Mouse (Mus musculus): ENCODE data around the gene Rsu1. TPM values are rescaled to one million over a fixed set of nuclear protein-coding genes. Genes with fewer than 3 reads are reported as not detected.
A peak's percentile ranks its signal among the peaks of the same experiment; 100 is the strongest.

Gene Rsu1
- polyA plus RNA-seq, 1 experiment: 81.5 TPM

GRCm38 (mm10) chr2:13129337-13129736 lies 141.9 kb downstream of the Rsu1 start:
- no peak overlapping the region for H3K4me2 ChIP-seq (ENCODE audit: low read depth)
- H3K27me3 ChIP-seq (ENCODE audit: control insufficient read depth, insufficient read depth, insufficient read length): no peaks in the 10 kb centered on the region
- TF ChIP-seq TCF3 (IDR thresholded peaks at IDR 0.05; ENCODE audit: insufficient read length, low read depth) (no peak), REST (IDR thresholded peaks at IDR 0.05; ENCODE audit: insufficient read depth, insufficient read length) (no peak)
- H3ac ChIP-seq (ENCODE audit: control insufficient read depth, insufficient read length): no peak overlapping the region
- no peaks in the 10 kb centered on the region for H3K79me2 ChIP-seq (ENCODE audit: control insufficient read depth, insufficient read depth)
- H3K4me3 ChIP-seq: no peak overlapping the region
- H3K36me3 ChIP-seq (ENCODE audit: control insufficient read depth, insufficient read depth): no peaks in the 10 kb centered on the region

- Histone ChIP-seq H3K4me3 (no peak overlapping the region), H3K36me3 (ENCODE audit: control insufficient read depth, insufficient read depth) (no peaks in the 10 kb centered on the region), H3K79me2 (ENCODE audit: control insufficient read depth, insufficient read depth) (no peaks in the 10 kb centered on the region), H3K27me3 (ENCODE audit: control insufficient read depth, insufficient read depth, insufficient read length) (no peaks in the 10 kb centered on the region), H3ac (ENCODE audit: control insufficient read depth, insufficient read length) (no peak overlapping the region), H3K4me2 (ENCODE audit: low read depth) (no peak overlapping the region)
- TF ChIP-seq USF1 (IDR thresholded peaks at IDR 0.05; ENCODE audit: low read depth) (no peak), POLR2AphosphoS2 (IDR thresholded peaks at IDR 0.05; ENCODE audit: insufficient read length, low read depth) (no peak), POLR2A (IDR thresholded peaks at IDR 0.05; ENCODE audit: insufficient read length, low read depth) (no peak), SRF (IDR thresholded peaks at IDR 0.05; ENCODE audit: control insufficient read depth, insufficient read length, low read depth) (no peak), MAX (IDR thresholded peaks at IDR 0.05; ENCODE audit: low read depth) (no peak), CEBPB (IDR thresholded peaks at IDR 0.05; ENCODE audit: insufficient read depth, poor library complexity, severe bottlenecking) (no peak), MYOG (IDR thresholded peaks at IDR 0.05; ENCODE audit: control insufficient read depth in 1 of 3, insufficient read depth in 1 of 3, insufficient read length in 2 of 3, low read depth in 2 of 3) (no peak)
These were observed 150.8 kb downstream of the Rsu1 start for GRCm38 (mm10) chr2:13120461-13120860.

GRCm38 (mm10) chr2:13117896-13118295 lies 153.3 kb downstream of the Rsu1 start:
- Histone ChIP-seq H3K79me2 (ENCODE audit: control insufficient read depth, insufficient read depth) (no peaks in the 10 kb centered on the region), H3K4me2 (ENCODE audit: low read depth) (no peak overlapping the region), H3K4me3 (no peak overlapping the region), H3K36me3 (ENCODE audit: control insufficient read depth, insufficient read depth) (no peaks in the 10 kb centered on the region), H3K27me3 (ENCODE audit: control insufficient read depth, insufficient read depth, insufficient read length) (no peaks in the 10 kb centered on the region), H3ac (ENCODE audit: control insufficient read depth, insufficient read length) (no peak overlapping the region)
- TF ChIP-seq CEBPB (IDR thresholded peaks at IDR 0.05; ENCODE audit: insufficient read depth, poor library complexity, severe bottlenecking): no peak
- TF ChIP-seq MAX (IDR thresholded peaks at IDR 0.05; ENCODE audit: low read depth): no peak

- Histone ChIP-seq H3K4me2 (ENCODE audit: low read depth) (no peak overlapping the region), H3K27me3 (ENCODE audit: control insufficient read depth, insufficient read depth, insufficient read length) (no peaks in the 10 kb centered on the region), H3K4me3 (no peak overlapping the region), H3K79me2 (ENCODE audit: control insufficient read depth, insufficient read depth) (no peaks in the 10 kb centered on the region), H3K36me3 (ENCODE audit: control insufficient read depth, insufficient read depth) (no peaks in the 10 kb centered on the region), H3ac (ENCODE audit: control insufficient read depth, insufficient read length) (no peak overlapping the region)
- TF ChIP-seq USF1 (IDR thresholded peaks at IDR 0.05; ENCODE audit: low read depth) (no peak), TCF12 (IDR thresholded peaks at IDR 0.05; ENCODE audit: insufficient read depth, poor library complexity, severe bottlenecking) (no peak), SRF (IDR thresholded peaks at IDR 0.05; ENCODE audit: control insufficient read depth, insufficient read length, low read depth) (no peak), E2F4 (IDR thresholded peaks at IDR 0.05; ENCODE audit: insufficient read depth) (no peak), POLR2AphosphoS2 (IDR thresholded peaks at IDR 0.05; ENCODE audit: insufficient read length, low read depth) (no peak)
These were observed 164.7 kb downstream of the Rsu1 start for GRCm38 (mm10) chr2:13106531-13106930.

- Histone ChIP-seq H3K79me2 (ENCODE audit: control insufficient read depth, insufficient read depth) (no peaks in the 10 kb centered on the region), H3K36me3 (ENCODE audit: control insufficient read depth, insufficient read depth) (no peaks in the 10 kb centered on the region), H3K4me2 (ENCODE audit: low read depth) (no peak overlapping the region), H3K27me3 (ENCODE audit: control insufficient read depth, insufficient read depth, insufficient read length) (no peaks in the 10 kb centered on the region), H3K4me3 (no peak overlapping the region), H3ac (ENCODE audit: control insufficient read depth, insufficient read length) (no peak overlapping the region)
- TF ChIP-seq REST (IDR thresholded peaks at IDR 0.05; ENCODE audit: insufficient read depth, insufficient read length): no peak
- no peak for TF ChIP-seq TCF12 (IDR thresholded peaks at IDR 0.05; ENCODE audit: insufficient read depth, poor library complexity, severe bottlenecking)
- TF ChIP-seq SRF (IDR thresholded peaks at IDR 0.05; ENCODE audit: control insufficient read depth, insufficient read length, low read depth): no peak
- TF ChIP-seq TCF3 (IDR thresholded peaks at IDR 0.05; ENCODE audit: insufficient read length, low read depth): no peak
- TF ChIP-seq MYOD1 (IDR thresholded peaks at IDR 0.05; ENCODE audit: control insufficient read depth in 1 of 3, insufficient read length in 2 of 3, low read depth in 2 of 3): no peak
- no peak for TF ChIP-seq E2F4 (IDR thresholded peaks at IDR 0.05; ENCODE audit: insufficient read depth)
- no peak for TF ChIP-seq MYOG (IDR thresholded peaks at IDR 0.05; ENCODE audit: control insufficient read depth in 1 of 3, insufficient read depth in 1 of 3, insufficient read length in 2 of 3, low read depth in 2 of 3)
- no peak for TF ChIP-seq CEBPB (IDR thresholded peaks at IDR 0.05; ENCODE audit: insufficient read depth, poor library complexity, severe bottlenecking)
- TF ChIP-seq MAX (IDR thresholded peaks at IDR 0.05; ENCODE audit: low read depth): no peak
- no peak for TF ChIP-seq POLR2AphosphoS2 (IDR thresholded peaks at IDR 0.05; ENCODE audit: insufficient read length, low read depth)
- TF ChIP-seq POLR2A (IDR thresholded peaks at IDR 0.05; ENCODE audit: insufficient read length, low read depth): no peak
- no peak for TF ChIP-seq USF1 (IDR thresholded peaks at IDR 0.05; ENCODE audit: low read depth)
These were observed 166.8 kb downstream of the Rsu1 start for GRCm38 (mm10) chr2:13104388-13104787.

GRCm38 (mm10) chr2:13103797-13104200 lies 167.4 kb downstream of the Rsu1 start:
- Histone ChIP-seq H3K4me3 (no peak overlapping the region), H3K27me3 (ENCODE audit: control insufficient read depth, insufficient read depth, insufficient read length) (no peaks in the 10 kb centered on the region), H3K36me3 (ENCODE audit: control insufficient read depth, insufficient read depth) (no peaks in the 10 kb centered on the region), H3ac (ENCODE audit: control insufficient read depth, insufficient read length) (no peak overlapping the region), H3K79me2 (ENCODE audit: control insufficient read depth, insufficient read depth) (no peaks in the 10 kb centered on the region), H3K4me2 (ENCODE audit: low read depth) (no peak overlapping the region)
- peak in 1 of 3 experiments; percentile 59 for TF ChIP-seq MYOD1 (IDR thresholded peaks at IDR 0.05; ENCODE audit: control insufficient read depth in 1 of 3, insufficient read length in 2 of 3, low read depth in 2 of 3)
- no peak for TF ChIP-seq TCF12 (IDR thresholded peaks at IDR 0.05; ENCODE audit: insufficient read depth, poor library complexity, severe bottlenecking)
- TF ChIP-seq TCF3 (IDR thresholded peaks at IDR 0.05; ENCODE audit: insufficient read length, low read depth): no peak
- peak in 2 of 3 experiments; percentile 34 to 43 for TF ChIP-seq MYOG (IDR thresholded peaks at IDR 0.05; ENCODE audit: control insufficient read depth in 1 of 3, insufficient read depth in 1 of 3, insufficient read length in 2 of 3, low read depth in 2 of 3)

Measured in myocyte (in vitro differentiated cells).